Mouse (Mus musculus) liver, postnatal 0 days (tissue): ENCODE data around the gene H3f3b. TPM values are rescaled to one million over a fixed set of nuclear protein-coding genes. Genes with fewer than 3 reads are reported as not detected.
A peak's percentile ranks its signal among the peaks of the same experiment; 100 is the strongest.

ENCODE experiments used
- ATAC-seq: fragments of 200-750 bp; cut with Nextera tagmentation; 2 replicates; pipeline ENCODE4 v1.8.0; 2017; ENCODE audit warnings: mild to moderate bottlenecking, moderate library complexity
- DNase-seq: peaks from one replicate; pipeline ENCODE4 v3.0.0-alpha.2; 2016
- H3K27ac ChIP-seq: fragments of 300-500 bp; sonication (generic); 2 replicates; pipeline ENCODE4 v1.5.1; 2014; ENCODE audit warnings: antibody characterized with exemption, moderate library complexity, mild to moderate bottlenecking, low read depth
- H3K27me3 ChIP-seq: fragments of 300-500 bp; sonication (generic); 2 replicates; pipeline ENCODE4 v1.6.1; 2014; ENCODE audit warnings: low read length, control low read depth, mixed read lengths; ENCODE audit not compliant: insufficient read depth
- H3K36me3 ChIP-seq: fragments of 300-500 bp; sonication (generic); replicated peaks from 2 replicates; pipeline ENCODE4 v1.6.1; 2014; ENCODE audit warnings: mild to moderate bottlenecking, control low read depth, low read length, moderate library complexity, mixed read lengths; ENCODE audit not compliant: insufficient read depth
- H3K4me1 ChIP-seq: fragments of 300-500 bp; sonication (generic); 2 replicates; pipeline ENCODE4 v1.6.1; 2014; ENCODE audit warnings: antibody characterized with exemption, mild to moderate bottlenecking, control low read depth; ENCODE audit not compliant: insufficient read depth
- H3K4me2 ChIP-seq: fragments of 300-500 bp; sonication (generic); 2 replicates; pipeline ENCODE4 v1.6.1; 2014; ENCODE audit warnings: low read depth, mild to moderate bottlenecking, low read length, moderate library complexity, mixed read lengths
- H3K4me3 ChIP-seq: fragments of 300-500 bp; sonication (generic); 2 replicates; pipeline ENCODE4 v1.5.1; 2014; ENCODE audit warnings: low read depth, low read length
- H3K9ac ChIP-seq: fragments of 300-500 bp; sonication (generic); replicated peaks from 2 replicates; pipeline ENCODE4 v1.6.1; 2014; ENCODE audit warnings: mild to moderate bottlenecking, moderate library complexity
- H3K9me3 ChIP-seq: fragments of 300-500 bp; sonication (generic); 2 replicates; pipeline ENCODE4 v1.6.1; 2016; ENCODE audit warnings: mild to moderate bottlenecking, control low read depth, low read length, mixed read lengths
- CTCF ChIP-seq: sonication (generic); IDR thresholded peaks from 2 replicates; pipeline ENCODE4 v1.5.1; 2016; ENCODE audit warnings: antibody characterized with exemption, low read depth
- EP300 ChIP-seq: IDR thresholded peaks from 2 replicates; pipeline ENCODE4 v1.6.1; 2016; ENCODE audit warnings: antibody characterized with exemption, low read depth, mild to moderate bottlenecking
- WGBS: fragments of 180-500 bp; shearing (Covaris S2); extraction: QIAGEN DNeasy Blood & Tissue Kit; methylation state at CpG from one replicate; pipeline ENCODE4 v1.1.7; 2014; ENCODE audit not compliant: insufficient replicate concordance; 5-methylcytosine and 5-hydroxymethylcytosine counted together
- polyA plus RNA-seq: library from polyadenylated mRNA; unstranded; fragments of >200 nt; fragmentation: Nextera tagmentation; extraction: Ambion mirVana; gene quantifications from 2 replicates; pipeline ENCODE4 v1.2.1, GENCODE M21; 2015

The H3f3b gene
- polyA plus RNA-seq, 1 experiment from 2014 or later = 656 TPM

DNA sequence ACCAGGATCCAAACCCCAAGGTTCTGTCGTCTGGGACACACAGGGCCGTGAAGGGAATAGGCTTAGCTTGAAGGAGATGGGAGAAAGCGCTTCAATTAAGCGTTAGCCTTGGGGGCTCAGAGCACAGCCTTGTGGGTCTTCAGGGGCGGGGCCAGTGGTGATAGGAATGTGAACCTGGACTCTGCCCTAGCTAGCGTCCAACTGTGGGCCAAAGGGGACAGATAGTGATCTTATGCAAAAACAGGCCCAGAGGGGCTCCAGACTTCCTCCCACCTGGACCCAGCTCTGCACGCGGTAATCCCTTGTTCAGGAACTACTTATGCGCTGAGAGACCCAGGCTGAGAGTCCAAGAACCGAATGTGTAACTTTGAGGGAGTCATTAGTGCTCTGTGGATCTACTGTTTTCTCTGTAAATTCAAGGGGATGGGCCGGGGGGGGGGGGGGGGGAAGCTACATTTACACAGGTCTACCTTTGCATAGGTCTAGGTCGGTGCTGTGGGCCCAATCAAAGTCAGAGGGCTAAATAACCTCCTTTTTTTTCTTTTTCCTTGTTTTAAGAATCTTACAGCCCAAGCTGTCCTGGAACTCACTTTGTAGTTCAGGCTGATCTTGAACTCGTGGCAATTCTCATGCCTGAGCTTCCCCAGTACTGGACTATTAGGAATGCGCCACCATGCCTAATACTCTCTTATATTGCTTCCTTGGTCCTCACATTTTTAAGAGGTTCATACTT is 16.1 kb downstream of the H3f3b start:
- peaks cover 18% of the 10 kb centered on the region for H3K36me3 ChIP-seq
- TF ChIP-seq CTCF = no peak
- TF ChIP-seq EP300 = no peak
- H3K27me3 ChIP-seq = no peaks in the 10 kb centered on the region
- WGBS = 21% methylated on average over 14 of the region's 14 CpGs
- H3K4me2 ChIP-seq = peak overlapping the region; percentile 87
- peak overlapping the region; percentile 69 for H3K4me3 ChIP-seq
- ATAC-seq (peak; percentile 58), DNase-seq (peak; percentile 57)
- H3K9me3 ChIP-seq = no peaks in the 10 kb centered on the region
- peaks cover 21% of the 10 kb centered on the region for H3K4me1 ChIP-seq
- peak overlapping the region; percentile 94 for H3K27ac ChIP-seq
- peak overlapping the region; percentile 81 for H3K9ac ChIP-seq

DNA sequence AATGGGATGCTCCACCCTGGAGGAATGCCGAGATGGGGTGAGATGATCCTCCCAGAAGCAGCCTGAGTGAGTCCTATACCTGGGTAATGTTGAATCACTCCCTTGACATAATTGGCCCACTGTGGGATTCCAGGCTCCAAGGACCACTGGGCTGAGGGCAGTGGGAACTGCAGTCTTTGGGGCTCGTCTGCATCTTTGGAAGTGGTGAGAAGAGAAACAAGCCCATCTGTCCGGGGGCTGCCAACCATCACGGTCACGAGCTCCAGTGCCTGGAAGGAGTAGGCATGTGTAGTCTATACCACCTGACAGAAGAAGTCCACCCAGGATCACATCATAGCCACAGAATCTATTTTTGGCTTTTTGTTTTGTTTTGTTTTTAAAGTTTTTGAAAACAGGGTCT is 16.8 kb downstream of the H3f3b start:
- H3K4me1 ChIP-seq = peaks cover 22% of the 10 kb centered on the region
- H3K4me3 ChIP-seq = no peak overlapping the region
- H3K9me3 ChIP-seq = no peaks in the 10 kb centered on the region
- H3K27ac ChIP-seq = peak overlapping the region; percentile 94
- no peak for DNase-seq
- TF ChIP-seq EP300 (no peak), CTCF (no peak)
- peak overlapping the region; percentile 87; the same call in 1 of the 2 replicates for H3K4me2 ChIP-seq
- WGBS = 81% methylated on average over 5 of the region's 5 CpGs
- H3K9ac ChIP-seq = no peak overlapping the region
- no peak for ATAC-seq
- peaks cover 18% of the 10 kb centered on the region for H3K36me3 ChIP-seq
- H3K27me3 ChIP-seq = no peaks in the 10 kb centered on the region

DNA sequence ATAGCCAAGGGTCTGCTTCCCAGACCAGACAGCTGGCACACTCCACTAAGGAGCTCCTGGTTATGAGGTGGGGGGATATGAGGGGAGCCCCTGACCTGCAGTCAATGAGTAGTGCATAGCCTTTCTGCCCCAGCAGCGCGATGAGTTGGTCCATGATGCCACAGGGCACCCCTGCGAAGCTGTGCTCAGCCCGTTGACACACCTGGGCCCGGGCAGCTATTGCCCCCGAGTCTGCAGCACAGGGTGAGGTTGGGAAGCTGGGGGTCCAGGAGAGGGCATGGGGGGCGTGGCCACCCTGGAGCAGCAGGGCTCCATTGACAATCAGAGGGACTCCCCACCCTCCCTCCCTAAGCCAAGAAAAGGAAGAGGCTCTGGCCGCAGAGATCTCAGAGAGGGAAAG is 17.6 kb downstream of the H3f3b start:
- peaks cover 30% of the 10 kb centered on the region for H3K4me1 ChIP-seq
- no peaks in the 10 kb centered on the region for H3K27me3 ChIP-seq
- 88% methylated on average over 8 of the region's 8 CpGs for WGBS
- no peaks in the 10 kb centered on the region for H3K9me3 ChIP-seq
- no peak overlapping the region for H3K9ac ChIP-seq
- no peak overlapping the region for H3K4me2 ChIP-seq
- no peak overlapping the region for H3K27ac ChIP-seq
- no peak for DNase-seq
- no peak for ATAC-seq
- TF ChIP-seq CTCF (no peak), EP300 (no peak)
- peaks cover 18% of the 10 kb centered on the region for H3K36me3 ChIP-seq
- no peak overlapping the region for H3K4me3 ChIP-seq

DNA sequence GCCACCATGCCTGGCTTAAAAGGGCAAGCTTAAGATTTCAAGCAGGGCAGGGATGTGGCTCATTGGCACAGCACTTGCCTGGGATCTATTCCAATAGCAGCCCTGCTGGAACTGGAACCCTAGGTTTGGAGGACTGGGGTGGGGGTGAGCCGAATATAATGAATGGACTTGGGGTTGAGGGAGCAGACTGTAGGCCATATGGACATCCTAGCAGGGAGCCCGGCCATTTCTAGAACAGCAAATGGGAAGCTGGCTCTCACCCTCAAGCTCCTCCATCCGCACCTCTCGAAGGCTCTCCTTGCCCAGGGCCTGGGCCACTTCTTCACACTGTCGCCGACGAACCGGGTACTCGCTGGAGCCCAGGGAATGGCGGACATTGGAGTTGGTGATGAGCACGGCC is 18.1 kb downstream of the H3f3b start:
- peak; percentile 14 for DNase-seq
- Histone ChIP-seq H3K4me3 (no peak overlapping the region), H3K9me3 (no peaks in the 10 kb centered on the region), H3K36me3 (peaks cover 18% of the 10 kb centered on the region), H3K27me3 (no peaks in the 10 kb centered on the region), H3K9ac (no peak overlapping the region), H3K4me1 (peaks cover 32% of the 10 kb centered on the region), H3K4me2 (no peak overlapping the region), H3K27ac (no peak overlapping the region)
- TF ChIP-seq CTCF (no peak), EP300 (no peak)
- no peak for ATAC-seq
- 90% methylated on average over 11 of the region's 11 CpGs for WGBS

DNA sequence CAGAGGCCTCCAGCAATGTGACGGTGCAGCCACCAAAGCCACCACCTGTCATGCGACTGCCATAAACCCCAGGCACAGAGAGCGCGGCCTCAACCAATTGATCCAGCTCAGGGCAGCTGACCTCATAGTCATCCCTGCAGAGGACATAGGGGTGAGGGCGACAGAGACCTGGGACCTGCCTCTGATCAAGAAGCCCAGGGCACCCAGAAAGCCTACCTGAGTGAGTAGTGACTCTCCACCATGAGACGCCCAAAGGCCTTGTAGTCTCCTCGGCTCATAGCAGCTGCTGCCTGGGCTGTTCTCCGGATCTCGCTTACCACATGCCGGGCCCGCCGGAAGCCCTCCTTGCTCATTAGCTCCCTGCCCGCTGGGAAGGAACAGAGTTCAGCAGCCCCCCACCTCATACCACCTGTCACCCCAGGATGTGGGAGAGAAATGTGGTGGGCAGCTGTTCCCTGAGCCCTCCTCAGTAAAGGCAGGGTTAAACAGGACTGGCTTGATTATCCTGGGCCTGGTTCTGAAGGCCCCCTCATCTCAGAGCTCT is 18.9 kb downstream of the H3f3b start:
- Histone ChIP-seq H3K4me3 (no peak overlapping the region), H3K9ac (no peak overlapping the region), H3K4me2 (no peak overlapping the region), H3K27me3 (no peaks in the 10 kb centered on the region), H3K4me1 (peaks cover 35% of the 10 kb centered on the region), H3K27ac (no peak overlapping the region), H3K36me3 (peaks cover 18% of the 10 kb centered on the region), H3K9me3 (no peaks in the 10 kb centered on the region)
- 83% methylated on average over 13 of the region's 13 CpGs for WGBS
- no peak for DNase-seq
- no peak for ATAC-seq
- TF ChIP-seq CTCF (no peak), EP300 (no peak)

DNA sequence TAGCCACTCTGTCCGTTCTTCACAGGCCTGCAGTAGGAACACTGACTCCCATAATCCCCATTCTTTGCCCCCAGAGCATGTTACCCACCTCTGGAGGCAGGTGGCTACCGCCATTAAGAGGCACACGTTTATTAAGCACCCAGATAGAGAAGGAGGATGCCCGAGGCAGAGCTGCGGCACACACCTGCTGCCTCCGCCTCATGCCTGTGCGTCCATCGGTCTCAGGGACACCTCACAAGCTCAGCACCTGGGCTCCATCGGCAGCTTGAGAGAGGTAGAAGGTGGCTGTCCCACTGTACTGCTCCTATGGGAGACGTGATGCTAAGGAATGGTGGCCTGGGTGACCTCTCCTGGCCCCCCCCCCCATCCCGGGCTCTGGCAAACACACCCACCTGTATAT is 19.4 kb downstream of the H3f3b start:
- TF ChIP-seq EP300 = no peak
- no peak for TF ChIP-seq CTCF
- Histone ChIP-seq H3K4me2 (no peak overlapping the region), H3K27me3 (no peaks in the 10 kb centered on the region), H3K4me1 (peaks cover 35% of the 10 kb centered on the region), H3K4me3 (no peak overlapping the region), H3K36me3 (peaks cover 18% of the 10 kb centered on the region), H3K27ac (no peak overlapping the region), H3K9ac (no peak overlapping the region), H3K9me3 (no peaks in the 10 kb centered on the region)
- ATAC-seq (no peak), DNase-seq (no peak)
- 81% methylated on average over 11 of the region's 11 CpGs for WGBS
